Mouse (Mus musculus) embryonic facial prominence, embryonic 13.5 days (tissue): ENCODE measurements around the gene Oasl1. TPM values are rescaled to one million over a fixed set of nuclear protein-coding genes. Genes with fewer than 3 reads are reported as not detected.
"Not testable (repeated sequence)": the region's sequence is repeated elsewhere in the genome, so short reads cannot be mapped to it uniquely, and the experiment has no call there.

Source experiments
- ATAC-seq: fragments of 200-750 bp; cut with Nextera tagmentation; 2 replicates; pipeline ENCODE4 v1.8.0; 2017; ENCODE audit warnings: low read depth; ENCODE audit not compliant: insufficient number of reproducible peaks, insufficient read depth, low FRiP score, low TSS enrichment
- H3K27ac ChIP-seq: fragments of 300-500 bp; sonication (generic); 2 replicates; pipeline ENCODE4 v1.5.1; 2015; ENCODE audit warnings: moderate library complexity, mild to moderate bottlenecking, inconsistent platforms
- H3K27me3 ChIP-seq: fragments of 300-500 bp; sonication (generic); 2 replicates; pipeline ENCODE4 v1.6.1; 2015; ENCODE audit warnings: mild to moderate bottlenecking, inconsistent platforms
- H3K36me3 ChIP-seq: fragments of 300-500 bp; sonication (generic); 2 replicates; pipeline ENCODE4 v1.6.1; 2015; ENCODE audit warnings: mild to moderate bottlenecking, inconsistent platforms
- H3K4me1 ChIP-seq: fragments of 300-500 bp; sonication (generic); 2 replicates; pipeline ENCODE4 v1.6.1; 2015; ENCODE audit warnings: inconsistent platforms
- H3K4me2 ChIP-seq: fragments of 300-500 bp; sonication (generic); 2 replicates; pipeline ENCODE4 v1.6.1; 2015; ENCODE audit warnings: moderate library complexity, mild to moderate bottlenecking, inconsistent platforms
- H3K4me3 ChIP-seq: fragments of 300-500 bp; sonication (generic); 2 replicates; pipeline ENCODE4 v1.5.1; 2015; ENCODE audit warnings: mild to moderate bottlenecking, inconsistent platforms
- H3K9ac ChIP-seq: fragments of 300-500 bp; sonication (generic); 2 replicates; pipeline ENCODE4 v1.6.1; 2015; ENCODE audit warnings: mild to moderate bottlenecking, inconsistent platforms
- H3K9me3 ChIP-seq: fragments of 300-500 bp; sonication (generic); 2 replicates; pipeline ENCODE4 v1.6.1; 2016; ENCODE audit warnings: inconsistent platforms
- WGBS: fragments of 180-500 bp; shearing (Covaris S2); methylation state at CpG from one replicate; pipeline ENCODE4 v1.1.7; 2015; ENCODE audit warnings: mixed read lengths; 5-methylcytosine and 5-hydroxymethylcytosine counted together
- polyA plus RNA-seq: library from polyadenylated mRNA; unstranded; fragments of >200 nt; fragmentation: Nextera tagmentation; extraction: Ambion mirVana; gene quantifications from 2 replicates; pipeline ENCODE4 v1.2.1, GENCODE M21; 2015

The Oasl1 gene
- polyA plus RNA-seq, 1 experiment from 2014 or later = 0.48 TPM

- ATAC-seq = no peak
- no peaks in the 10 kb centered on the region for H3K36me3 ChIP-seq
- no peak overlapping the region for H3K4me3 ChIP-seq
- H3K4me1 ChIP-seq = peaks cover 9% of the 10 kb centered on the region
- H3K9me3 ChIP-seq = no peaks in the 10 kb centered on the region
- 71% methylated on average over 7 of the region's 7 CpGs for WGBS
- H3K27me3 ChIP-seq = no peaks in the 10 kb centered on the region
- no peak overlapping the region for H3K9ac ChIP-seq
- H3K4me2 ChIP-seq = no peak overlapping the region
- no peak overlapping the region for H3K27ac ChIP-seq
Measured at GRCm38 (mm10) chr5:114898857-114899256, 24.2 kb upstream of the Oasl1 start.

DNA sequence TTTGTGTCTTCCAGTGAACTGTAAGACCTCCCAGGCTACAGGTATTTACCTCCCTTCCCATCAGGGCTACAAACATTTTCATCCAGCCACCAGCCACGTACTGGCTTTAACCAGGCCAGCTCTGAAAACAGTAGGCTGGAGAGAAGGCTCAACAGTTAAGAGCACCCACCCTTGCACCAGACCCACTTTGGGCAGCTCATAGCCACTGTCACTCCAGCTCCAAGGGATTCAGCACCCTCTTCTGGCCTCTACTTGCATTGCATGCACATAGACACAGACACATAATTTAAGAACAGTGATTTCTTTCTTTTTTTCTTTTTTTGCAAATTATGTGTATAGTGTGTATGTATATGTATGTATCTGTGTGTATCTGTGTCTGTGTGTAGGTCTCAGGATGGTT lies 20.6 kb upstream of the Oasl1 start:
- Histone ChIP-seq H3K36me3 (no peaks in the 10 kb centered on the region), H3K9me3 (no peaks in the 10 kb centered on the region), H3K4me2 (no peak overlapping the region), H3K27ac (no peak overlapping the region), H3K27me3 (no peaks in the 10 kb centered on the region), H3K4me3 (no peak overlapping the region), H3K4me1 (peaks cover 5% of the 10 kb centered on the region), H3K9ac (no peak overlapping the region)
- 29% methylated on average over 1 of the region's 1 CpGs for WGBS
- ATAC-seq = no peak

GRCm38 (mm10) chr5:114908598-114909305 lies 14.3 kb upstream of the Oasl1 start:
- 46% methylated on average over 13 of the region's 13 CpGs for WGBS
- no peaks in the 10 kb centered on the region for H3K27me3 ChIP-seq
- no peak for ATAC-seq
- H3K4me2 ChIP-seq = 0 out of 2 replicates have a peak overlapping the region, but pooled peaks have one; percentile 14
- H3K27ac ChIP-seq = no peak overlapping the region
- no peak overlapping the region for H3K9ac ChIP-seq
- H3K4me1 ChIP-seq = no peaks in the 10 kb centered on the region
- H3K9me3 ChIP-seq = no peaks in the 10 kb centered on the region
- no peaks in the 10 kb centered on the region for H3K36me3 ChIP-seq
- no peak overlapping the region for H3K4me3 ChIP-seq

- Histone ChIP-seq H3K36me3 (no peaks in the 10 kb centered on the region), H3K4me1 (0 out of 2 replicates have a peak, but pooled peaks cover 7% of the 10 kb centered on the region), H3K27me3 (no peaks in the 10 kb centered on the region), H3K27ac (no peak overlapping the region), H3K9me3 (no peaks in the 10 kb centered on the region), H3K4me3 (no peak overlapping the region), H3K9ac (no peak overlapping the region), H3K4me2 (no peak overlapping the region)
- WGBS = 65% methylated on average over 4 of the region's 4 CpGs
- ATAC-seq = no peak
Measured at GRCm38 (mm10) chr5:114913686-114914085, 9.4 kb upstream of the Oasl1 start.

- H3K9me3 ChIP-seq = no peaks in the 10 kb centered on the region
- no peaks in the 10 kb centered on the region for H3K36me3 ChIP-seq
- H3K27me3 ChIP-seq = no peaks in the 10 kb centered on the region
- no peak overlapping the region for H3K27ac ChIP-seq
- H3K4me3 ChIP-seq = no peak overlapping the region
- no peak overlapping the region for H3K4me2 ChIP-seq
- no peak; the same call in 1 of the 2 replicates for ATAC-seq
- no peak overlapping the region for H3K9ac ChIP-seq
- H3K4me1 ChIP-seq = 0 out of 2 replicates have a peak, but pooled peaks cover 7% of the 10 kb centered on the region
- WGBS = 68% methylated on average over 8 of the region's 8 CpGs
Measured at GRCm38 (mm10) chr5:114914855-114915254, 8.2 kb upstream of the Oasl1 start.

DNA sequence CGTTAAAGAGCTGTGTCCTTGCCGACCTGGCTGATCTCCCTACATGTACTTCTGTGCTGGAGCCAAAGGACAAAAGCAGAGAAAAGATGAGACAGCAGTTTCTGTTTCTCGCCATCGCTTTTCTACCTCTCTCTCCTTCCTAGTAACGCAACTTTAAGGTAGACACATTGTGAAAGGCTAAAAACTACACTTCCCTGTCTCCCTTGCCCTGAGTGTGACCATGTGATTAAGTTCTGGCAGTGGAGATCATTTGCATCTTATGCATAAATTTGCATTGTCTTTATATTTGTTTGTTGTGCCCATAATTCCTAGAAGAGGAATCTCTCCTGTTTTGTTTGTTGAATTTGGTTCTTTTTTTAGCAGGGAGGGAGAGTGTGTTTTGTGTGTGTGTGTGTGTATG lies 7.2 kb upstream of the Oasl1 start:
- Histone ChIP-seq H3K27ac (no peak overlapping the region), H3K9ac (no peak overlapping the region), H3K4me2 (no peak overlapping the region), H3K27me3 (no peaks in the 10 kb centered on the region), H3K4me1 (0 out of 2 replicates have a peak, but pooled peaks cover 7% of the 10 kb centered on the region), H3K36me3 (no peaks in the 10 kb centered on the region), H3K9me3 (no peaks in the 10 kb centered on the region), H3K4me3 (no peak overlapping the region)
- no peak for ATAC-seq
- 75% methylated on average over 5 of the region's 5 CpGs for WGBS

- Histone ChIP-seq H3K4me3 (no peak overlapping the region), H3K9me3 (no peaks in the 10 kb centered on the region), H3K9ac (no peak overlapping the region), H3K36me3 (no peaks in the 10 kb centered on the region), H3K27ac (no peak overlapping the region), H3K27me3 (no peaks in the 10 kb centered on the region), H3K4me2 (no peak overlapping the region), H3K4me1 (0 out of 2 replicates have a peak, but pooled peaks cover 7% of the 10 kb centered on the region)
- no peak for ATAC-seq
- WGBS = 80% methylated on average over 4 of the region's 4 CpGs
Measured at GRCm38 (mm10) chr5:114916777-114917176, 6.3 kb upstream of the Oasl1 start.

- not testable (repeated sequence) for H3K27ac ChIP-seq, H3K36me3 ChIP-seq, H3K4me2 ChIP-seq, H3K9me3 ChIP-seq, ATAC-seq, H3K4me3 ChIP-seq, H3K9ac ChIP-seq, H3K27me3 ChIP-seq
- 90% methylated on average over 5 of the region's 5 CpGs for WGBS
- H3K4me1 ChIP-seq = 0 out of 2 replicates have a peak, but pooled peaks cover 12% of the 10 kb centered on the region
Measured at GRCm38 (mm10) chr5:114917357-114917756, 5.7 kb upstream of the Oasl1 start.

DNA sequence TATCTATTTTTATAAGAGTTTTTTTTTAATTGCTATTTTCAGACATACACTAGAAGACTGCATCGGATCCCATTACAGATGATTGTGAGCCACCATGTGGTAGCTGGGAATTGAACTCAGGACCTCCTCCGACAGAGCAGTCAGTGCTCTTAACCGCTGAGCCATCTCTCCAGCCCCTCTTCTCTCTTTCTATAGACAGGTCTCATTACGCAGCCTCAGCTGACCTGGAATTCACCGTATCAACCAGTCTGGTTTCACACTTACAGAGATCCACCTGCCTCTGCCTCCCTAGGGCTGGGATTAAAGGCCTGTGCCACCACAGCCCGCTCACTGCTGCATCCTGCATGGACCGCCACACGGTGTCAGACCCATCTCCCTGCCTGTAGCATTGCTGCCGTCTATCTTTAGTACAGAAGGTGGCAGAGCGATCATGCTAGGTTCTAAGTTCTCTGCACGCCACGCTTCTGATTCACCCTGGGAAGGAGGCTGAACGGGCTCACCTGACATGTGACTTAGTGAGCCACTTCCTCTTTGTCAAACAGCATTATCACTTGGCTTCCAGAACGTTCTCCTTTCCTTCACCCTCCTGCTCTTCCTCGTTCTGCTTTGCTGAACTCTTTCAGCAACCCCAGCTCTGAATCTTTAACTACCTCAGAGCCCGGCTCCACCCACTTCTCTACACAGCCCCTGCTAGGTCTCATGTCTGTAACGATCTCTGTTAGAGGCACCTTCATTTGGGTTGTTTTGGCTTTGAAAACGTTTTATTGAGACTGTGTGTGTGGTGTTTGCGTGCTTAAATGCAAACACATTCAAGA lies 1.3 kb upstream of the Oasl1 start:
- 73% methylated on average over 19 of the region's 19 CpGs for WGBS
- ATAC-seq = no peak
- H3K27ac ChIP-seq = no peak overlapping the region

GRCm38 (mm10) chr5:114922366-114922731 lies 691 bp upstream of the Oasl1 start:
- Histone ChIP-seq H3K36me3 (no peaks in the 10 kb centered on the region), H3K4me2 (no peak overlapping the region), H3K9ac (no peak overlapping the region), H3K9me3 (no peaks in the 10 kb centered on the region), H3K4me3 (no peak overlapping the region), H3K4me1 (0 out of 2 replicates have a peak, but pooled peaks cover 12% of the 10 kb centered on the region), H3K27me3 (no peaks in the 10 kb centered on the region), H3K27ac (no peak overlapping the region)
- ATAC-seq = no peak
- 60% methylated on average over 10 of the region's 10 CpGs for WGBS

More for the DNA sequence above, 1.3 kb upstream of the Oasl1 start:
- Histone ChIP-seq H3K9ac (no peak overlapping the region), H3K4me2 (no peak overlapping the region), H3K27me3 (no peaks in the 10 kb centered on the region), H3K36me3 (no peaks in the 10 kb centered on the region), H3K4me3 (no peak overlapping the region), H3K4me1 (0 out of 2 replicates have a peak, but pooled peaks cover 12% of the 10 kb centered on the region), H3K9me3 (no peaks in the 10 kb centered on the region)

- no peak overlapping the region for H3K4me2 ChIP-seq
- H3K9me3 ChIP-seq = no peaks in the 10 kb centered on the region
- H3K4me1 ChIP-seq = 0 out of 2 replicates have a peak, but pooled peaks cover 12% of the 10 kb centered on the region
- no peak overlapping the region for H3K4me3 ChIP-seq
- H3K9ac ChIP-seq = no peak overlapping the region
- 76% methylated on average over 1 of the region's 1 CpGs for WGBS
- no peak overlapping the region for H3K27ac ChIP-seq
- H3K27me3 ChIP-seq = no peaks in the 10 kb centered on the region
- H3K36me3 ChIP-seq = no peaks in the 10 kb centered on the region
- no peak for ATAC-seq
Measured at GRCm38 (mm10) chr5:114926153-114926684, 3.2 kb downstream of the Oasl1 start.
